In the genomic region with DNA sequence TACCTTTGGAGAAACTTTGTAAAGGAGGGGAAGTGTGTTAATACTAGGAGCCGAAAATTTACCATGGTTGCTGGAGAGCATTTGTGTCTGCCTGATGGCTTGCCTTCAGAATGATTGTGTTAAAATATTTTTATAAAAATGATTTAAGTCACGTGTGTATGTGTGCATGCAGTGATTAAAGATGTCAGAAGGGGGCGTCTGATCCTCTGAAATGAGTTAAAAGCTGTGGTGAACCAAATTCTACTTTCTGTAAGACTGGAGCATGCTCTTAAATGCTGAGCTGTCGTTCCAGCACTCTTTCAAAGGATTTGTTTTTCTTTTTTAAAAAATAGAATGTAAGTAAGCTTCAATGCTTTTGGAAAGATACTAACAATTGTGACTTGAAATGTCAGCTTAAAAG, we compare ENCODE assay signal across 12 mouse cellular contexts. TPM values are rescaled to one million over a fixed set of nuclear protein-coding genes. Genes with fewer than 3 reads are reported as not detected.
DNase-seq lines count a peak whose midpoint lies in the region; ATAC-seq and TF ChIP-seq lines count a peak whose summit lies in the region.
"Had no signal": no experiment of that assay in that cellular context is flagged by ENCODE, and none has a peak within 500 bp of the region (broad histone marks: within the 10 kb centered on the region; RNA-seq: fewer than 3 reads in every experiment).

No protein-coding gene starts in this region.

- no peak for ATAC-seq in heart, postnatal 0 days (ENCODE audit: insufficient read depth, low read depth)
- ATAC-seq in midbrain, embryonic 14.5 days (ENCODE audit: low FRiP score, low TSS enrichment), result no peak

- no peak overlapping the region for H3K4me2 ChIP-seq in heart, postnatal 0 days (ENCODE audit: low read depth, low read length)
- no peak overlapping the region for H3K4me2 ChIP-seq in midbrain, embryonic 14.5 days (ENCODE audit: low read length)
- H3K4me2 ChIP-seq: embryonic facial prominence, embryonic 15.5 days; hindbrain, embryonic 15.5 days; limb, embryonic 15.5 days had no signal

- H3K9ac ChIP-seq in heart, postnatal 0 days (replicated peaks; ENCODE audit: low read depth, low read length), result no peak overlapping the region
- no peak overlapping the region for H3K9ac ChIP-seq in midbrain, embryonic 14.5 days (replicated peaks; ENCODE audit: low read length)
- H3K9ac ChIP-seq: embryonic facial prominence, embryonic 15.5 days; hindbrain, embryonic 15.5 days; limb, embryonic 15.5 days had no signal

- no peak for TF ChIP-seq EP300 in heart, postnatal 0 days (IDR thresholded peaks at IDR 0.05; ENCODE audit: low read depth)

- peaks cover 33% of the 10 kb centered on the region for H3K36me3 ChIP-seq in heart, postnatal 0 days (replicated peaks; ENCODE audit: control insufficient read depth, insufficient read depth, low read length)
- peaks cover 38% of the 10 kb centered on the region for H3K36me3 ChIP-seq in midbrain, embryonic 14.5 days (ENCODE audit: control insufficient read depth, insufficient read depth, low read length)
- peaks cover 51% of the 10 kb centered on the region for H3K36me3 ChIP-seq in midbrain, embryonic 10.5 days
- H3K36me3 ChIP-seq in splenic B cell, adult 2 months (ENCODE audit: control insufficient read depth, insufficient read depth, low read length, poor library complexity, severe bottlenecking), result no peaks in the 10 kb centered on the region
- H3K36me3 ChIP-seq in hindbrain, embryonic 10.5 days, result peaks cover 49% of the 10 kb centered on the region

- DNase-seq in heart, postnatal 0 days (ENCODE audit: low spot score), result peak; percentile 21
- DNase-seq in heart, postnatal 10 days, result no peak
- peak; percentile 56 for DNase-seq in midbrain, embryonic 14.5 days
- DNase-seq in midbrain, embryonic 10.5 days (ENCODE audit: low spot score), result no peak
- DNase-seq in brain, adult 2 months (ENCODE audit: low read depth, low spot score), result peak; percentile 75
- peak; percentile 41 for DNase-seq in splenic B cell, adult 2 months (ENCODE audit: low read depth, low spot score)
- DNase-seq in hindbrain, embryonic 10.5 days (ENCODE audit: low spot score), result no peak
- DNase-seq in spleen, postnatal 36 days (ENCODE audit: low spot score in 2 of 2), result no peak
- DNase-seq: adrenal gland, adult 2 months had no signal

- H3K4me1 ChIP-seq in heart, postnatal 0 days (ENCODE audit: control insufficient read depth, insufficient read depth), result no peaks in the 10 kb centered on the region
- H3K4me1 ChIP-seq in midbrain, embryonic 14.5 days (ENCODE audit: control insufficient read depth, insufficient read depth, low read length), result no peaks in the 10 kb centered on the region
- no peaks in the 10 kb centered on the region for H3K4me1 ChIP-seq in midbrain, embryonic 10.5 days
- no peaks in the 10 kb centered on the region for H3K4me1 ChIP-seq in hindbrain, embryonic 10.5 days (replicated peaks)
- H3K4me1 ChIP-seq: embryonic facial prominence, embryonic 15.5 days; hindbrain, embryonic 15.5 days; limb, embryonic 15.5 days had no signal

- 61% methylated on average over 4 of the region's 4 CpGs for WGBS in heart, postnatal 0 days
- 70% methylated on average over 4 of the region's 4 CpGs for WGBS in midbrain, embryonic 14.5 days
- WGBS in midbrain, embryonic 10.5 days, result 74% methylated on average over 4 of the region's 4 CpGs
- 62% methylated on average over 4 of the region's 4 CpGs for WGBS in hindbrain, embryonic 10.5 days

- intact Hi-C loops in heart, postnatal 10 days (cut with DNase I), result no loop called here

- no peaks in the 10 kb centered on the region for H3K27me3 ChIP-seq in heart, postnatal 0 days (ENCODE audit: control insufficient read depth, insufficient read depth, low read length)
- H3K27me3 ChIP-seq in midbrain, embryonic 14.5 days (ENCODE audit: control insufficient read depth, insufficient read depth, low read length), result no peaks in the 10 kb centered on the region
- no peaks in the 10 kb centered on the region for H3K27me3 ChIP-seq in midbrain, embryonic 10.5 days (ENCODE audit: low read depth, poor library complexity, severe bottlenecking)
- H3K27me3 ChIP-seq in splenic B cell, adult 2 months (ENCODE audit: control insufficient read depth, insufficient read depth, low read length, poor library complexity, severe bottlenecking), result no peaks in the 10 kb centered on the region
- no peaks in the 10 kb centered on the region for H3K27me3 ChIP-seq in hindbrain, embryonic 10.5 days (ENCODE audit: insufficient read depth, poor library complexity, severe bottlenecking)
- H3K27me3 ChIP-seq: embryonic facial prominence, embryonic 15.5 days; hindbrain, embryonic 15.5 days; limb, embryonic 15.5 days had no signal

- no peak overlapping the region for H3K4me3 ChIP-seq in heart, postnatal 0 days (ENCODE audit: low read depth, low read length)
- no peak overlapping the region for H3K4me3 ChIP-seq in midbrain, embryonic 14.5 days (replicated peaks; ENCODE audit: low read depth, low read length)
- no peak overlapping the region for H3K4me3 ChIP-seq in midbrain, embryonic 10.5 days
- H3K4me3 ChIP-seq in hindbrain, embryonic 10.5 days, result no peak overlapping the region
- H3K4me3 ChIP-seq: embryonic facial prominence, embryonic 15.5 days; hindbrain, embryonic 15.5 days; limb, embryonic 15.5 days had no signal

- H3K9me3 ChIP-seq in heart, postnatal 0 days (replicated peaks; ENCODE audit: control insufficient read depth, low read length), result no peaks in the 10 kb centered on the region
- no peaks in the 10 kb centered on the region for H3K9me3 ChIP-seq in midbrain, embryonic 14.5 days (ENCODE audit: control insufficient read depth, low read length)
- no peaks in the 10 kb centered on the region for H3K9me3 ChIP-seq in midbrain, embryonic 10.5 days (replicated peaks)
- no peaks in the 10 kb centered on the region for H3K9me3 ChIP-seq in hindbrain, embryonic 10.5 days
- H3K9me3 ChIP-seq: embryonic facial prominence, embryonic 15.5 days; hindbrain, embryonic 15.5 days; limb, embryonic 15.5 days had no signal

- no peak overlapping the region for H3K27ac ChIP-seq in heart, postnatal 0 days (ENCODE audit: low read depth)
- no peak overlapping the region for H3K27ac ChIP-seq in midbrain, embryonic 14.5 days (replicated peaks; ENCODE audit: low read depth, low read length)
- H3K27ac ChIP-seq in midbrain, embryonic 10.5 days (replicated peaks), result no peak overlapping the region
- no peak overlapping the region for H3K27ac ChIP-seq in hindbrain, embryonic 10.5 days
- H3K27ac ChIP-seq: embryonic facial prominence, embryonic 15.5 days; hindbrain, embryonic 15.5 days; limb, embryonic 15.5 days had no signal

- peak; percentile 27; the same call in 1 of the 2 replicates for TF ChIP-seq CTCF in heart, postnatal 0 days (IDR thresholded peaks at IDR 0.05; ENCODE audit: low read depth)

RNA-seq across cellular contexts. Expression of a gene that starts 49.4 kb away (rescaled TPM):
- total RNA-seq in heart, postnatal 0 days (2014; rRNA removed; ENCODE audit: low replicate concordance), result 2.3 and 5.4 TPM in 2 replicates
- polyA plus RNA-seq in heart, postnatal 0 days (2015; fragmentation: Nextera tagmentation; extraction: Ambion mirVana), result 0.74 and 0.94 TPM in 2 replicates
- total RNA-seq in heart, postnatal 10 days (2021), result 1 to 10 TPM; 2.8 to 3.1 TPM
- polyA plus RNA-seq in midbrain, embryonic 14.5 days (2014; fragmentation: Nextera tagmentation; extraction: Ambion mirVana), result 3.8 and 4.5 TPM in 2 replicates
- 3.6 and 3.8 TPM in 2 replicates for polyA plus RNA-seq in midbrain, embryonic 10.5 days (2016; fragmentation: Nextera tagmentation; extraction: Ambion mirVana)
- polyA plus RNA-seq in hindbrain, embryonic 10.5 days (2016; fragmentation: Nextera tagmentation; extraction: Ambion mirVana), result 2.8 and 4.3 TPM in 2 replicates

RNA-seq across cellular contexts. Expression of a gene that starts 49.7 kb away (rescaled TPM):
- total RNA-seq in heart, postnatal 0 days (2014; rRNA removed; ENCODE audit: low replicate concordance), result 66.2 and 117 TPM in 2 replicates
- polyA plus RNA-seq in heart, postnatal 0 days (2015; fragmentation: Nextera tagmentation; extraction: Ambion mirVana), result 42.8 and 47.5 TPM in 2 replicates
- 10 to 100 TPM; 11.3 to 14.4 TPM for total RNA-seq in heart, postnatal 10 days (2021)
- polyA plus RNA-seq in midbrain, embryonic 14.5 days (2014; fragmentation: Nextera tagmentation; extraction: Ambion mirVana), result 61.3 and 105 TPM in 2 replicates
- polyA plus RNA-seq in midbrain, embryonic 10.5 days (2016; fragmentation: Nextera tagmentation; extraction: Ambion mirVana), result 82.3 and 86.2 TPM in 2 replicates
- polyA plus RNA-seq in hindbrain, embryonic 10.5 days (2016; fragmentation: Nextera tagmentation; extraction: Ambion mirVana), result 62.1 and 74.8 TPM in 2 replicates

Comparison
In these comparisons a context has a peak if more than half of its experiments do, and no peak if none do; other contexts are left out.
1. DNase-seq: peak in heart, postnatal 0 days (single experiment), midbrain, embryonic 14.5 days (single experiment), brain, adult 2 months (single experiment) and splenic B cell, adult 2 months (single experiment); none in heart, postnatal 10 days (0 of 2), midbrain, embryonic 10.5 days (single experiment), hindbrain, embryonic 10.5 days (single experiment) and spleen, postnatal 36 days (0 of 2).